Mouse (Mus musculus) T-helper 2 cell (primary cell): ENCODE results near the gene Ltb.

ENCODE experiments used
- in situ Hi-C: fragments of 300-600 bp; cut with MboI, MseI; formaldehyde crosslinking; loops from one replicate; pipeline ENCODE4 v1.15.1; 2025; ENCODE audit warnings: high pct_unique_total_duplicates

Gene Ltb

GRCm38 (mm10) chr17:35244999-35245398 lies 50.8 kb downstream of the Ltb start:
- in situ Hi-C loops = no loop called here
